Mouse (Mus musculus): ENCODE measurements around the gene Zfp980. TPM values are rescaled to one million over a fixed set of nuclear protein-coding genes. Genes with fewer than 3 reads are reported as not detected.
"Not testable (repeated sequence)": the region's sequence is repeated elsewhere in the genome, so short reads cannot be mapped to it uniquely, and the experiment has no call there.

Zfp980 gene
- polyA plus RNA-seq (2016; fragmentation: Nextera tagmentation; extraction: Ambion mirVana) = not detected in 2 replicates

DNA sequence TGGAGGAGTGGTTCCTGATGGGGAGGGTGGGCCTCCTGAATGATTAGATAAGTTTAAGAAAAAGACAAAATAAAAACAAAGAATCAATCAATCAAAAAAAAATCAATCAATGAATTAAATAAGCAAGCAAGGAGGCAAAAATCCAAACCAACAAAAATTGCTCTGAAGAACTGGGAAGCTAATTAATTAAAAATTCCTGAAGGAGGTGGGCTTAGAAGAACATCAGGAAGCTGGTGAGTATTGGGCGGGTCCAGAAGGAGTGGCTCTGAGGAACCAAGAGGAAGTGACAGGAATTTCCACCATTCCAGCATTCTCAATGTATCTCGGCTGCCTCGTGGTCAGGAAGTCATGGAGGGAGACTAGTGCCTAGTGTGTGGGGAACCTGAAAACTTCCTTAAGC, at the start of gene Zfp980:
TSS of gene Zfp980 (plus strand) at position 301 of the 400 bp plus-strand sequence.
- H3K4me1 ChIP-seq; H3K36me3 ChIP-seq (replicated peaks); H3K27me3 ChIP-seq (ENCODE audit: poor library complexity, severe bottlenecking); H3K27ac ChIP-seq; H3K4me3 ChIP-seq; H3K9me3 ChIP-seq; DNase-seq (ENCODE audit: extremely low spot score, low spot score): not testable (repeated sequence)
- 93% methylated on average over 3 of the region's 3 CpGs for WGBS

DNA sequence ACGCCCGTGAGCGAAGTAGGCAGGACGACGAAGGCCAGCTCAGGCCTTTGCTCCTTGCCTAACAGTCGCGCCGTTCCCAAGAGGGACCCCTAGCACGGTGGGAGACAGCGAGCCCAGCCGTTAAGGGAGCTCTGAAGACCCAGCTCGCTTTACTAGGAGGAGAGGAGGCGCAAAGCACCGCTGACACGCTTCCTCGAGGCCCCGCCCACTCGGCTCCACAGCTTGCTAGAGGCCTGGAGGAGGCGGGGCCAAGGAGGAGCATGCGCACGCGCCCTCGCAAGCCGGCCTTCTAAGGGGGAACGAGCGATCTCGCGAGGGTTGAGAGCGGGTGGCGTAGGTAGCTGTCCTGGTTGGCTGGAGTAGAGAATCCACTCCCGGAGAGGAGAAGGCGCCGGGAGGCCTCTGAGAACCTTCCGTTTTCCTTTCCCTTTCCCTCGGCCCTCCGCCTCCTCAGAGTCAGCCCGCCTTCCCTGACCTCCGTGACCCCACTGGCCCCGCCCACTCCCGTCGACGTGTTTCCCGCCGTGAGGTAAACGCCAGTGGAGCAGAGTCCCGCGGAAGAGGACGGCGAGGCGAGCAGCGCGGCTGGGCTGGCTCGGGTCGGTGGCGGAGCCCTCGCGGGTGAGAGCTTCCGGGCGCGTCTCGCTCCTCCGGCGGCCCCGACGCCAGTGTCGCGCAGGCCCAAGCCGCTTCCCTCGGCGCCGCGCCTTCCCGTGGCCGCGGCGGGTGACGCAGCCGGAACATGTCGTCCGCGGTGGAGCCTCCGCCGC, 29.9 kb upstream of the Zfp980 start:
- peaks cover 16% of the 10 kb centered on the region for H3K9me3 ChIP-seq
- H3K36me3 ChIP-seq (replicated peaks); H3K27ac ChIP-seq; H3K27me3 ChIP-seq (ENCODE audit: poor library complexity, severe bottlenecking); H3K4me1 ChIP-seq: not testable (repeated sequence)
- peak overlapping the region; percentile 31 for H3K4me3 ChIP-seq
- DNase-seq (ENCODE audit: extremely low spot score, low spot score) = peak; percentile 10
- WGBS = 22% methylated on average over 81 of the region's 83 CpGs

DNA sequence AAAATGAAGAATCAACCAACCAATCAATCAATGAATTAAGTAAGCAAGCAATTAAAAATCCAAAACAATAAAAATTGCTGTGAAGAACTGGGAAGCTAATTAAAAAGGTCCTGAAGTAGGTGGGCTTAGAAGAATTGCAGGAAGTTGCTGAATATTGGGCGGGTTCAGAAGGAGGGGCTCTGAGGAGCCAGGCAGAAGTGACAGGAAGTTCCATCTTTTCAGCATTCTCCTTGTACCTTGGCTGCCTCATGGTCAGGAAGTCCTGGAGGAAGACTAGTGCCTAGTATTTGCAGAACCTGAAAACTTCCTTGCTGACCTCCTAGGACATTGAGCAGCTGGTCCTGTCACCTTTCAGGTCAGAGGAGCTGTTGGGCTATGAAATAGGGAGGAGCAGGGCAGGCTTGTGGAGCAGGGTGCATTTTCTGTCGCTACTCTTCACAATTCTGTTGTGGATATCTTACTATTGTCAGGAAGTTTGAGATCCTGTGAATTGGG, 3.8 kb downstream of the Zfp980 start:
- H3K27ac ChIP-seq; H3K9me3 ChIP-seq; DNase-seq (ENCODE audit: extremely low spot score, low spot score); H3K36me3 ChIP-seq (replicated peaks); H3K4me1 ChIP-seq; H3K4me3 ChIP-seq; H3K27me3 ChIP-seq (ENCODE audit: poor library complexity, severe bottlenecking): not testable (repeated sequence)
- WGBS = 69% methylated on average over 2 of the region's 2 CpGs

DNA sequence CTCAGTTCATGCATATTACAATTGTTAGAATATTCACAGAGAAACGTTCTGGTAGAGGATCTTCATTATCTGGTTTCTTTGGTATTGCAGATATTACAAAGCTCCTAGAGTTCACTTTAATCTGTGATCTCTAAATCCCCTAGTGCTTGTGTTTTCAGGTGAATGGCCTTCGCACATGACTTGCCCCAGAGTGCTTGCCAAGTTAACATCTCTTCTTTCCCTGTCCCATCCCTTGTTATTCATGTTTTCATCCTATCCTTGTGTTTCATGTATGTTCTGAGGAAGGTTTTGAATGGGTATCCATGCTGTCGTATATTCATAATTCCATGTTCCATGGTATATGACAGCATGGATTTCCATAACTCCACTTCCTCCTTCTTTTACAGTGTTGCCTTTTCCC, 9.7 kb downstream of the Zfp980 start:
- not testable (repeated sequence) for DNase-seq (ENCODE audit: extremely low spot score, low spot score); H3K27ac ChIP-seq; H3K4me1 ChIP-seq; H3K4me3 ChIP-seq; H3K36me3 ChIP-seq (replicated peaks); H3K27me3 ChIP-seq (ENCODE audit: poor library complexity, severe bottlenecking)
- WGBS = 83% methylated on average over 3 of the region's 3 CpGs
- peaks cover 21% of the 10 kb centered on the region for H3K9me3 ChIP-seq

DNA sequence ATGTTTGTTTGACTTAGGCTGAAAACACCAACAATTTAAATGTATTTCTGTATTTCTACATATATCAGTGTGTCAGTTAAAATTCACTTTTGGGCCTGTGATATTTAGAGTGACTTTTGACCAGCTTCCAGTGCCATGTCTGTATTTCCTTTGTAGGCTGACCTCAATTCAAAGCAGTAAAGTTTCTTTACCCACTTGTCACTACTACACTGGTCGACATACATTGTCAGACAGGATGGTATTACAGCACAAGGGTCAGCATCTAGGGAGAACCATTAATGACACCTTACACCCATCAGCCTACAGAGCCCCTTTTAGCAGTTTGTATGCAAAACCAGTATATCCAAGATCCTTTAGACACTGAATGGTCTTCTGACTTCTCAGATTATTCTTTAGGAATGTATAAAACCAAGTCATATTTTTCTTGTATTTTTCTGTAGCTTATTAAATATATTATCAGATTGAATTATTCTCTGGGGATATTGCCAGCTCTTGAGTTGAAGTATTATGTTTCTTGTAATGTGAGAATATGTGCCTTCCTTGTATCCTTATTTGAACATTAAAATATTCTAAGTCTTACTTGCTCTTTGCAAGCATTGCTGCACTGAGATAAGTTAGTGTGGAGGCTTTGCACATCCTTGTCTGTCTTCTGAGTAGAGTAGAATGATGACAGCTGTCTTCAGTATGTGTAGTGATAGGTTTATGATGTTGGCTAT, 10.3 kb downstream of the Zfp980 start:
- 28% methylated on average over 1 of the region's 1 CpGs for WGBS
- DNase-seq (ENCODE audit: extremely low spot score, low spot score); H3K4me3 ChIP-seq; H3K27me3 ChIP-seq (ENCODE audit: poor library complexity, severe bottlenecking); H3K4me1 ChIP-seq; H3K27ac ChIP-seq; H3K36me3 ChIP-seq (replicated peaks): not testable (repeated sequence)
- peaks cover 21% of the 10 kb centered on the region for H3K9me3 ChIP-seq

DNA sequence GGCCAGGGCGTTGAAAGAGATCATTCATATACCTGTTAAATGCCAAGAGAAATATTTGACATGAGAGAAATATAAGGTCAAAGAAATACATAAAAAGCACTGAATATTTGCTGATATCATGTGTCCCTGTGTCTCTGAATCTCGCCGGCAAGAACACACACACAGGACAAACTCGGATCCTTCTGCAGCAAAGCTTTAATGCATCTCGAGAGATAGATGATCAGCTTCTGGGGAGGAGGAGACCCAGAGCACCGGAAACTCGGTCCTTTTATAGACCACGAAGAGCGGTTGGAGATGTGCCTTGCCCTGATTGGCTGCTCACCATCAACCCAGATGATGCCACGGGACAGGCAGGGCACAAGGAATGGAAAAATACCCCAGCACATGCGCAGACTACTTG, 11.5 kb downstream of the Zfp980 start:
- not testable (repeated sequence) for H3K4me1 ChIP-seq; DNase-seq (ENCODE audit: extremely low spot score, low spot score); H3K27me3 ChIP-seq (ENCODE audit: poor library complexity, severe bottlenecking); H3K27ac ChIP-seq; H3K4me3 ChIP-seq; H3K36me3 ChIP-seq (replicated peaks)
- WGBS = 85% methylated on average over 10 of the region's 11 CpGs
- H3K9me3 ChIP-seq = peaks cover 28% of the 10 kb centered on the region

DNA sequence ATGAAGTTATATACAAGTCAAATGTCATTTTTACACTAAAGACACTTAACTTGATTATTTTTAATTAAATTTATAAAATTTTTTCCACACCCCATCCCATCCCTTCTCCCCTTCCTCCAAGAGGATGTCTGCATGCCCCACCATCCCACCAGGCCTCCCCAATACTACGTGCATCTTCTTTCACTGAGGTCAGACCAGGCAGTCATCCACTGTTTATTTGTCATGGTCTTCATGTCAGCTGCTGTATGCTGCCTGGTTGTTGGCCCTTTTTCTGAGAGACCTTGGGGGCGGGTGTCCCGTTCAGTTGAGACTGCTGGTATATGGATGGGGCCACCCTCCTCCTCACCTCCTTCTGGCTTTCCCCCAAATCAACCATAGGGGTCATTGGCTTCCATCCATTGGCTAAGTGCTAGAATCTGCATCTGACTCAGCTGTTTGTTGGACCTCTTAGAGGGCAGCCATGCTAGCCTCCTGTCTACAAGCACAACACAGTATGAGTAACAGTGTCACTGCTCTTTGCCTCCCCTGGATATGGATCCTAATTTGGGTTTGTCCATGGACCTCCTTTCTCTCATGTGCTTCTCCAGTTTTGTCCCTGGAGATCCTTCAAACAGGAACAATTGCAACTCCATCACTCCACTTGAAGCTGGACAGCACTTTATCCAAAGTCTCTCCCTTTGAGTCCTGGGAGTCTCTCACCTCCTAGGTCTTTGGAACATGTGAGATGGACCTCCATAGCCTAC, 12.7 kb downstream of the Zfp980 start:
- H3K27ac ChIP-seq; DNase-seq (ENCODE audit: extremely low spot score, low spot score); H3K36me3 ChIP-seq (replicated peaks); H3K4me3 ChIP-seq; H3K27me3 ChIP-seq (ENCODE audit: poor library complexity, severe bottlenecking); H3K4me1 ChIP-seq: not testable (repeated sequence)
- peaks cover 31% of the 10 kb centered on the region for H3K9me3 ChIP-seq
- WGBS = 77% methylated on average over 3 of the region's 3 CpGs

DNA sequence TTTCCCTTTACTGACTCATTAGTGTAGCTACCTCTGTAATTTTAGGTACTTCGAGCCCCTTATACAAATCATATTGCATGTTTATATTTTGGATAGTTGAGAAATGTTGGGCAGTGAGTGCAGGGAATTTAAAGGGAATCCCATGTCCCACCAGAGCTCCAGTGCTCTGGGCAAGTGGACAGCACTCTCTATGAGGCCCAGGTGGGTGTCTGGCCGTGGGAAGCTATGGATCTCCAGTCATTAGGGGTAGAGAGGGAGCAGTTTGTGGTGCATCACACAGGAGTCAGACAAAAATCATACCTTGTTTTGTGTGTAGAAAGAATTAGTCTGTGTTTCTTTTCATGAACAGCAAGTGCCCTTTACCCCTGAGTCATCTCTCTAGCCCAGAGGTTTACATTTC, 15.6 kb downstream of the Zfp980 start:
- 73% methylated on average over 2 of the region's 2 CpGs for WGBS
- not testable (repeated sequence) for H3K27me3 ChIP-seq (ENCODE audit: poor library complexity, severe bottlenecking); H3K4me3 ChIP-seq; H3K27ac ChIP-seq; H3K36me3 ChIP-seq (replicated peaks); H3K4me1 ChIP-seq; DNase-seq (ENCODE audit: extremely low spot score, low spot score)
- H3K9me3 ChIP-seq = peaks cover 30% of the 10 kb centered on the region

DNA sequence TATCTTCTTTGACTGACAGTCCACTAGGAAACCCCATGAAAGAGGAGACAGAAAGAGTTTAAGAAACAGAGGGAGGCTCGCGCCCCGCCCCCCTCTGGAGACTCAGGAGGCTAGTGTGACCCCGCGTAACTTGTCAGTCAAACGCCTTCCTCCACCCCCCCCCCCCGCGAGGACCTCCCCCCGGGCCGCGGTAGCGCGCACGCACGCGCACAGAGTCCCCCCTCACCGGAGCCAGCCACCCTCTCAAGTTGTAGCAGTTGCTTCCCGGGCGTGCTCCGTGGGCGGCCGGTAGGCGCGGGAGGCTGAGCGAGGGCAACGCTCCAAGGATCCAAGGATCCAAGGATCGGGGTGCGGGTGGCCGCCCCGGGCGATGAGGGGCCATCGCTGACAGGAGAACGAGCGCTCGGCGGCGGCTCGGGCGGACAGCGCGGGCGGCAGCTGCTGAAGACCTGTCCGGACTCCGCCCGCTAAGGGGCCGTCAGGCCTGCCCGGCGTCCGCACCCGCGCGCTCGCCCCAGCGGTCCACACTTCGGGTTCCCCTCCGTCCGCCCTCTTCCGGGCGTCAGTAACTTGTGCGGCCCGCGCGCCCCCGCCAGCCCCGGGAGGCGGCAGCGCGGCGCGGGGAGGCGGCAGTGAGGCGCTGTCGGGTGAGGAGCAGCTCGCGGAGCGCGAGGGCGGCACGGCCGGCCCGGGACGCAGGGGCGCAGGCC, 74.6 kb downstream of the Zfp980 start:
- H3K36me3 ChIP-seq (replicated peaks); H3K4me1 ChIP-seq; H3K27me3 ChIP-seq (ENCODE audit: poor library complexity, severe bottlenecking); H3K9me3 ChIP-seq; H3K27ac ChIP-seq: not testable (repeated sequence)
- peak overlapping the region; percentile 46 for H3K4me3 ChIP-seq
- under 1% methylated on average over 52 of the region's 83 CpGs for WGBS
- peak; percentile 45 for DNase-seq (ENCODE audit: extremely low spot score, low spot score)

DNA sequence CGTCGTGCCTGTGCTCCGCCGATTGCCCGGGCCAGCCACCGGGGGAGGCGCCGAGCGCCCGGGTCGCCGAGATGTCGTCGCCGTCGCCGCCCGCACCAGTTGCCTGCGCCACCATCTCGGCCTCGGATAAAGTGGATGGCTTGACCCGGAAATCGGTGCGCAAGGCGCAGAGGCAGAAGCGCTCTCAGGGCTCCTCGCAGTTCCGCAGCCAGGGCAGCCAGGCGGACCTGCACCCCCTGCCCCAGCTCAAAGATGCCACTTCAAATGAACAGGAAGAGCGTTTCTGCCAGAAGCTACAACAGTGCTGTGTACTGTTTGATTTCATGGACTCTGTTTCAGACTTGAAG, 75.1 kb downstream of the Zfp980 start:
- not testable (repeated sequence) for H3K27ac ChIP-seq; DNase-seq (ENCODE audit: extremely low spot score, low spot score)

More for the DNA sequence above, 75.1 kb downstream of the Zfp980 start:
- not testable (repeated sequence) for H3K36me3 ChIP-seq (replicated peaks); H3K4me3 ChIP-seq; H3K9me3 ChIP-seq; H3K4me1 ChIP-seq; H3K27me3 ChIP-seq (ENCODE audit: poor library complexity, severe bottlenecking)
- no CpG with 5 or more reads among the region's 30 CpGs for WGBS

Data from forebrain, embryonic 10.5 days (tissue).